Mouse (Mus musculus) embryo, embryonic 11.5 days (tissue): ENCODE measurements around the gene Hspa12b.
A peak's percentile ranks its signal among the peaks of the same experiment; 100 is the strongest.

Experiments used
- DNase-seq: peaks from one replicate; pipeline ENCODE4 v3.0.0-alpha.2; 2012; ENCODE audit warnings: low read depth, low spot score

The Hspa12b gene

GRCm38 (mm10) chr2:131128636-131129157 lies 1.6 kb downstream of the Hspa12b start:
- no peak for DNase-seq

- no peak for DNase-seq
Observed at GRCm38 (mm10) chr2:131129836-131130235, 2.8 kb downstream of the Hspa12b start.

DNA sequence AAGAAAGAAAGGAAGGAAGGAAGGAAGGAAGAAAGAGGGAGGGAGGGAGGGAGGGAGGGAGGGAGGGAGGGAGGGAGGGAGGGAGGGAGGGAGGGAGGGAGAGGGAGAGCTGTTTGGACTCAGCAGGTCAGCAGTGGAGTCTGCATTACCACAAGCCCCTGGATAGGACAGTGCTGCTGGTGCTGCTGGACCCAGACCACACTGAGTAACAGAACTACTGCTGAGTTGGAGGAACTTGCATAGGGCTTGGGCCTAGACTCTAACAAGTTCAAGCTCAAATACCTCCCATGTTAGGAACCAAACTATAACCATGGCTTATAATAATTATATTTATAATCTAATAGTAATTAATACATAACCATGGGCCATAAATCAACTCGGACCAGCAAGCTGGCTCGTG lies 3.8 kb downstream of the Hspa12b start:
- DNase-seq = no peak

GRCm38 (mm10) chr2:131132111-131132888 lies 5.2 kb downstream of the Hspa12b start:
- no peak for DNase-seq

- no peak for DNase-seq
Observed at GRCm38 (mm10) chr2:131132930-131133547, 6.0 kb downstream of the Hspa12b start, which contains the start of gene Gm11037. TSS of gene Gm11037 (plus strand) at chr2:131133497.

DNA sequence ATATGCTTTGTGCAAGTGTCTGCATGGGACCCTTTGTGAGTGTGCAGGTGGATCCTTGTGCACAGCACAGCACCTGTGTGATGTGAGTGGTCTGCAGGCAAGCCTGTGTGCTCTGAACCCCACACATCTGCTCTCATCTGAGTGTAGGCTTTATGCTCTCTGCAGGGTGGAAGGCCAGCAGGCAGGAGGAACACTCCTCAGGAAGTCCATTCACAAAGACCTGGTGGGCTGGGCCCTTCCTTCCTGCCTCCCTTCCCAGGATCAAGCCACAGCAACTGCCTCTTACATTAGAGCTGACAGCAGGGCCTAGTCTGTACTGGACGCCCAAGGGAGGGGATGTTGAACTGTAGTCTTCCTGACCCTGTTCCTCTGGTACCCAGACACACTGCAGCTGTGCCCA lies 7.3 kb downstream of the Hspa12b start:
- DNase-seq = no peak

GRCm38 (mm10) chr2:131134826-131135400 lies 7.8 kb downstream of the Hspa12b start:
- no peak for DNase-seq

- DNase-seq = no peak
Observed at GRCm38 (mm10) chr2:131135521-131136139, 8.6 kb downstream of the Hspa12b start.

DNA sequence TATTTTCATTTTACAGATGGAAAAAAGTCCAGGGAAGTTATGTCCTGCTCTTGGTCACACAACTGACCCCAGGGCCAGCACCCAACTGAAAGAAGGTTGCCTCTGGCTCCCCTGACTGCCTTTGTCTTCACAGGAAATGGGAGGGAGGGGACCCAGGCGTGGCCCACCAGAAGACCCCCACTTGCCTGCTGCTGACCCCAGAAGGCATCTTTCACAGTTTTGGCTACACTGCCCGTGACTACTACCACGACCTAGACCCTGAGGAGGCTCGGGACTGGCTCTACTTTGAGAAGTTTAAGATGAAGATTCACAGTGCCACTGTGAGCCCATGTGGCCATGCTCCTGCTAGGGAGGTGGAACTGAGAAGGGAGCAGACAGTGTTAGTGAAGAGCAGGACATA lies 11.2 kb downstream of the Hspa12b start:
- no peak for DNase-seq

GRCm38 (mm10) chr2:131138760-131139159 lies 11.7 kb downstream of the Hspa12b start:
- no peak for DNase-seq

DNA sequence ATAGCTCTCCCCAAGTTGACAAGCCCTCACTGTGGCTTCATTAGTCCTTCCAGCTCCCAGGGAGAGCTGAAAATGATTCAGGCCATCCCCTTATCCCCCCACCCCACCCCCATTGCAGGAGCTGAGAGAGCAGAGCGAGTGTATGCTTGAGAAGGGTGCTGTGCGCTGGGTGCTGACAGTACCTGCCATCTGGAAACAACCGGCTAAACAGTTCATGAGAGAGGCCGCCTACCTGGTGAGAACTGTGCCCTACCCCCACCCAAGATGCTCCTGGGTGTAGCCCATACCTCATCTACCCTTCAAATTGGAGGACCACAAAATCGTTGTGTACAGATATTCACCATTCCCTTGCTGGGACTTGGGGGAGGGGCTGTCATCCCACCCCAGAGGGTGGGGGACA lies 12.2 kb downstream of the Hspa12b start:
- no peak for DNase-seq

GRCm38 (mm10) chr2:131139886-131140532 lies 12.9 kb downstream of the Hspa12b start:
- DNase-seq = no peak

DNA sequence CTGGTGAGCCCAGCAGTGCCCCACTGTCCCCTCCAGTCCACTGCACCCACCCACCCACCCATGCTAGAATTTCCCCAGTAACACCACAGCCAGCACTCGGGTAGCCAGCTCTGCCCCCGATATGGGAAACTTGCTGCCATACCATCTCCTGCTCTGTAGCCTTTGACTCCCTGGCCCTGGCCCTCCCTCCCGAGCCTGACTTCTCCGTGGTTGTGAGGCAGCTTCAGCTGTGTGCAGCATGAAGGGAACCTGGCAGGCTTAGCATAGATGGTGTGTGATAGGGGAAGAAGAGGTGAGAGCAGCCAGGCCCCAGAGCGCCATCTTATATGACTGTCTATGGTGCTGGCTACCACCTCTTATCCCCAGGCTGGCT lies 13.4 kb downstream of the Hspa12b start:
- no peak for DNase-seq

DNA sequence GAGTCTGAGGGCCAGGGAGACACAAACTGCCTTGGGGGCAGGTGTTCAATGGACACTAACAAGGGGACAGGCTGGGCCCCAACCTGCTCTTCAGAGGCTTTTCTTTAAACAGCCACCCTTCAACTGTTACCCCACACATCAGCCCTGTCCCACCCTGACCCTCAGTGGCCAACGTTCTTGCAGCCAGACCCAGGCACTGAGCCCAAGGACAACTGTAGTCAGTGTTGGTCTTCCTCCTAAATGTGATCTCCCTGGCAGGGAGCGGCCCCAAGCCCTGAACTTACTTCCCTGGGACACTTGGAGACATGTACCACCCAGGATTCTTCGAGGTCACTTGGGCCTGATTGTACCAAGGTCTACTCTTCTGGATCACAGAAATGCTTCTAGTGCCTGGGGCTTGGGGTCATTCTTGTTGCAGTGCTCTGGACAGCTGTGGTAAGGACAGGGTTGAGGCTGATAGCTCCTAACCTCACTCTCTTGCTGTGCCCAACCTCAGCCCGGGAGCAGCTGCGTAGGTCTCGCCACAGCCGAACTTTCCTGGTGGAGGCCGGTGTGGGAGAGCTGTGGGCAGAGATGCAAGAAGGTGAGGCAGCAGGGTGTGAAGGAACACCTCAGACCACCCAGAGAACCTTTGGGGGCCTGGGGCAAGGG lies 14.4 kb downstream of the Hspa12b start:
- no peak for DNase-seq

GRCm38 (mm10) chr2:131142592-131142991 lies 15.5 kb downstream of the Hspa12b start:
- DNase-seq = peak; percentile 58

DNA sequence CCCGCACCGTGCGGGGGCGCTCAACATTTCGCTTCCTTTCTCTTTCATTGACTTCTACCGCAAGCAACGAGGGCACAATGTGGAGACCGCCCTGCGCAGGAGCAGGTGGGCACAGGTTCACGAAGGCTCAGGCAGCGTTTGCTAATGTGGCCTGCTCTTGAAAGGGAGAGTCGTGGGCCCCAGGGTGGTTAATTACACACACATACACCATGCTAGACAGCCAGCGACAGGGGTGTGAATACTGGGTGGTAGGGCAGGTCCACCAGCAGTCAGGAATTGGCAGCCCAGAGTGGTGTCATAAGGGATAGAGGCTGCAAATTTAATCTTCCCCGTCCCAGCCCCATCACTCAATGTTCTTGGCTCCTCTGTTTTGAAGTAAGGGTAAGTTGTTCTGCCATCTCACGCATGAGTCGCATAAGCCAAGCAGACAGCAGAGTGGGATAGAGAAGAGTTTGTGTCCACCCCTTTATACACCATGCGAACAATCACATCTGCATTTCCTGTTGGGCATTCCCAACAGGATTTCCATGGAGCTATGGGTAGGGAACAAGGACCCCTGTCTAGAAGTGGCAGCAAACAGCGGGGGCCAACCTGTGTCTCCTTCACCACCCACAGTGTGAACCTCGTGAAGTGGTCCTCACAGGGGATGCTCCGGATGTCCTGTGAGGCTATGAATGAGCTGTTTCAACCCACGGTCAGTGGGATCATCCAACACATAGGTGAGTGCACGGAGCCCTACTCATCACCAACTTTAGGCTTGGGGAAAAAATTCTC lies 16.1 kb downstream of the Hspa12b start:
- DNase-seq = no peak

GRCm38 (mm10) chr2:131145121-131145520 lies 18.0 kb downstream of the Hspa12b start:
- DNase-seq = no peak

- no peak for DNase-seq
Observed at GRCm38 (mm10) chr2:131145536-131145935, 18.5 kb downstream of the Hspa12b start.

- DNase-seq = no peak
Observed at GRCm38 (mm10) chr2:131146193-131147042, 19.3 kb downstream of the Hspa12b start.

DNA sequence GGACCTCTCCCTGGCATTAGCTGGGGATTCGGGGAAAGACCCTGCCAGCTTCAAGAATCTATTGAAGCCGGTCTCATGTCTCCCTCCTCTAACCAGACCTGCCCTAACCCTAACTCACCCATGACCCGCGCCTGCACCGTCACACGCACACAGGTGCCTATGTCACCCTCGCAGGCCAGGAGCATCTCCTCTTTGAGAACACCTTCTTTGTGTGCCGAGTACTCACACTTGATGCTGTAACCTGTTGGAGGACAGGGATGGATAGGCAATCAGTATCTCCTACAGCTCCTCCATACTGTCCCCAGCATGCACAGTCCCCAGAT lies 19.9 kb downstream of the Hspa12b start:
- DNase-seq = no peak
